Mouse (Mus musculus): Measurements from ENCODE around the gene A3galt2. TPM values are rescaled to one million over a fixed set of nuclear protein-coding genes. Genes with fewer than 3 reads are reported as not detected.

Gene A3galt2
- polyA plus RNA-seq, 1 experiment from 2014 or later: 0.14 TPM

GRCm38 (mm10) chr4:128722932-128723331 is 32.2 kb upstream of the A3galt2 start:
- H3K36me3 ChIP-seq (ENCODE audit: control insufficient read depth, insufficient read depth, low read length): no peaks in the 10 kb centered on the region
- WGBS: 80% methylated on average over 8 of the region's 8 CpGs

DNA sequence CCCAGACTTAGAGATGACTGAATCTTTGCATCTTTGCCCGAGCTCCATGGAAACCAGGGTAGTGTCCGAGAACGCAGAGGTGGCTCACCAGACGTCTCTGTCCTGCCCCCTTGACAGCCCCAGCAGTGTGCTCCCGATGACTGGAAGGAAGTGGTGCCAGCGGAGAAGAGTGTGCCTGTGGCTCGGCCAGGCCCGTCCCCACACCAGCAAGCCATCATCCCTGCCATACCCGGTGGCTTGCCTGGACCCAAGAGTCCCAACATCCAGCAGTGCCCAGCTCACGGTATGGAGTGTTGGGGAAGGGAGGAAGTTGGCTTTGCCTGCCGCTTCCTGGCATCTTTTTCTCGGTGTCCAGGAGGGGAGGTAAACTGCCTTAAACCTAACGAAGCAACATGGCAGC is 31.7 kb upstream of the A3galt2 start:
- ATAC-seq (replicated peaks; ENCODE audit: low FRiP score) (no peak), DNase-seq (ENCODE audit: low spot score) (no peak)
- Histone ChIP-seq H3K4me2 (no peak overlapping the region), H3K36me3 (ENCODE audit: control insufficient read depth, insufficient read depth, low read length) (no peaks in the 10 kb centered on the region), H3K27ac (ENCODE audit: low read depth, low read length) (no peak overlapping the region), H3K27me3 (replicated peaks; ENCODE audit: control insufficient read depth, insufficient read depth, low read length) (no peaks in the 10 kb centered on the region), H3K4me1 (replicated peaks; ENCODE audit: control insufficient read depth, insufficient read depth, low read length) (peaks cover 18% of the 10 kb centered on the region), H3K4me3 (ENCODE audit: low read depth, low read length) (no peak overlapping the region), H3K9ac (ENCODE audit: low read depth, low read length) (no peak overlapping the region), H3K9me3 (ENCODE audit: control insufficient read depth, low read length) (no peaks in the 10 kb centered on the region)
- WGBS: 82% methylated on average over 13 of the region's 13 CpGs

More at GRCm38 (mm10) chr4:128722932-128723331, 32.2 kb upstream of the A3galt2 start:
- H3K27ac ChIP-seq (ENCODE audit: low read depth, low read length): no peak overlapping the region
- no peak overlapping the region for H3K4me2 ChIP-seq
- H3K4me3 ChIP-seq (ENCODE audit: low read depth, low read length): no peak overlapping the region
- H3K4me1 ChIP-seq (replicated peaks; ENCODE audit: control insufficient read depth, insufficient read depth, low read length): peaks cover 18% of the 10 kb centered on the region
- H3K27me3 ChIP-seq (replicated peaks; ENCODE audit: control insufficient read depth, insufficient read depth, low read length): no peaks in the 10 kb centered on the region
- no peaks in the 10 kb centered on the region for H3K9me3 ChIP-seq (ENCODE audit: control insufficient read depth, low read length)
- ATAC-seq (replicated peaks; ENCODE audit: low FRiP score) (no peak), DNase-seq (ENCODE audit: low spot score) (no peak)
- no peak overlapping the region for H3K9ac ChIP-seq (ENCODE audit: low read depth, low read length)

- 61% methylated on average over 7 of the region's 7 CpGs for WGBS
Observed at GRCm38 (mm10) chr4:128724059-128724458, 31.1 kb upstream of the A3galt2 start.

DNA sequence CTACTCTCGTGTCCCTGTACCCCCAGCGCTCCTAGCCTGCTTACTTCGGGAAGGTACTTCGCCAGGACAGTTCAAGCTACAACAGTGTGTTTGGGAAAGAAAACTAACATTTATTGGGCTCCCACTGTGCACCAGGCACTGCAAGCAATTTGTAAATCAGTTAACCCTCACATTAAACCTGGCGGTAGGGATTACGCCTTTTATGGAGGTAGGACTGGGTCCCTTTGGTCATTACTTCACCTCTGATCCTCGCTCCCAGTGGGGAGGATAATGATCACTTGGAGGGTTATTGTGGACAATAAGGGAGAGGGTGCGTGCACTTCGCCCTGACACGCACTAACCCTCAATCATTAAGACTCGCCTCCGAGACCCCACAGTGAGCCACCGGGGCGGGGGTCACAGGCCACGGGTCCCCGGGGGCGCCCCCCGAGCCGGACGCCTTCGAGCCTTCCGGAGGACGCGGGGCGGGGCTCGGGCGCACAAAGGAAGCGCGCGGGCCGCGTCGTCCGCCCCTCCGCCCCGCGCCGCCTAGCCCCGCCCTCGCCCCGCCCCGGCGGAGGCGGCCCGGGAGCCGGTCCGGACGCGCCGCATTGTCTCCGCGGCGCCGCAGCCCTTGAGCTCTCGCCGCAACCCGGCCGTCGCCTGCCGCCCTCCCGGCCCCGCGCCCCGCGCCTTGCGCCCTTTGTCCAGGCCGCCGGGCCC is 28.0 kb upstream of the A3galt2 start:
- H3K4me3 ChIP-seq (ENCODE audit: low read depth, low read length): peak overlapping the region; percentile 98
- no peaks in the 10 kb centered on the region for H3K9me3 ChIP-seq (ENCODE audit: control insufficient read depth, low read length)
- 5% methylated on average over 62 of the region's 68 CpGs for WGBS
- H3K4me2 ChIP-seq: peak overlapping the region; percentile 93
- no peaks in the 10 kb centered on the region for H3K27me3 ChIP-seq (replicated peaks; ENCODE audit: control insufficient read depth, insufficient read depth, low read length)
- H3K4me1 ChIP-seq (replicated peaks; ENCODE audit: control insufficient read depth, insufficient read depth, low read length): peaks cover 31% of the 10 kb centered on the region
- H3K27ac ChIP-seq (ENCODE audit: low read depth, low read length): peak overlapping the region; percentile 96
- H3K36me3 ChIP-seq (ENCODE audit: control insufficient read depth, insufficient read depth, low read length): peaks cover 3% of the 10 kb centered on the region; the same call in 1 of the 2 replicates
- peak overlapping the region; percentile 97 for H3K9ac ChIP-seq (ENCODE audit: low read depth, low read length)
- DNase-seq (ENCODE audit: low spot score) (peak; percentile 77), ATAC-seq (replicated peaks; ENCODE audit: low FRiP score) (peak; percentile 92)

More at GRCm38 (mm10) chr4:128724059-128724458, 31.1 kb upstream of the A3galt2 start:
- H3K9me3 ChIP-seq (ENCODE audit: control insufficient read depth, low read length): no peaks in the 10 kb centered on the region
- DNase-seq (ENCODE audit: low spot score): no peak
- no peak overlapping the region for H3K4me3 ChIP-seq (ENCODE audit: low read depth, low read length)
- no peaks in the 10 kb centered on the region for H3K27me3 ChIP-seq (replicated peaks; ENCODE audit: control insufficient read depth, insufficient read depth, low read length)
- ATAC-seq (replicated peaks; ENCODE audit: low FRiP score): no peak
- peaks cover 24% of the 10 kb centered on the region for H3K4me1 ChIP-seq (replicated peaks; ENCODE audit: control insufficient read depth, insufficient read depth, low read length)
- no peaks in the 10 kb centered on the region for H3K36me3 ChIP-seq (ENCODE audit: control insufficient read depth, insufficient read depth, low read length)
- H3K27ac ChIP-seq (ENCODE audit: low read depth, low read length): no peak overlapping the region
- H3K4me2 ChIP-seq: no peak overlapping the region
- H3K9ac ChIP-seq (ENCODE audit: low read depth, low read length): no peak overlapping the region

DNA sequence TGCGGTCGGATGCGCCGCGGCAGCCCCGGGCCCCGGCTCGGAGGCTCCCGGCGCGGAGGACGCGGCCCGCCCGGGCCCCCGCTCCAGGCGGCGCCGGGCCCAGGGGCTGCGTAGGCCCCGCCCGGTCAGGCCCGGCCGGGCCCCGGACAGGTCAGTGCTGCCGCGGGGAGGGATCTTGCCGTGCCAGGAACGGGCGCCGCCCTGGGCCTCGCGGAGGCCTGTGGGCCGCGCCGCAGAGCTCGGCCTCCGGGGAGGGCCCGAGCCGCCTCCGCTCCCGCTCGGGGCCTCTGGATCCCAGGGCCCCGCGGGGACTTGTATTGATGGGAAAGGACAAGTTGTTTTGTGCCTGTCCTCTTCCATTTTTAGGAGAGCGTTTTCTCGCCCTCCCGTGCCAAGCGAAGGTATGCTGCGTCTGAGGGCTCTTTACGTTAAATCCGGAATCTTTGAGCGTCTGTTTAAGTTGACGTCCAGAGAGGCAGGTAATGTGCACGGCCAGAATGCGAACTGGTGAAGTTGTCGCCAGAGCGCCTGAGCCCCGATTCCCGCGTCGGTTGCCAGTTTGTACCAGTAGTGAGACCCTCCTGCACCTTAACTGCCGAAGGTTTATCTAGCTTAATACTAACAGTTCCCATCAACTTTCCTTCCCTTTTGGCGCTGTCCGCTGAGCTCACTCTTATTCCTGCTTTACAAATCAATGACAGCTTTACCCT is 27.3 kb upstream of the A3galt2 start:
- H3K36me3 ChIP-seq (ENCODE audit: control insufficient read depth, insufficient read depth, low read length): peaks cover 3% of the 10 kb centered on the region; the same call in 1 of the 2 replicates
- H3K4me1 ChIP-seq (replicated peaks; ENCODE audit: control insufficient read depth, insufficient read depth, low read length): peaks cover 31% of the 10 kb centered on the region
- H3K27ac ChIP-seq (ENCODE audit: low read depth, low read length): peak overlapping the region; percentile 96
- ATAC-seq (replicated peaks; ENCODE audit: low FRiP score) (peak; percentile 89), DNase-seq (ENCODE audit: low spot score) (peak; percentile 69)
- no peaks in the 10 kb centered on the region for H3K9me3 ChIP-seq (ENCODE audit: control insufficient read depth, low read length)
- H3K9ac ChIP-seq (ENCODE audit: low read depth, low read length): peak overlapping the region; percentile 97
- H3K4me3 ChIP-seq (ENCODE audit: low read depth, low read length): peak overlapping the region; percentile 98
- H3K4me2 ChIP-seq: peak overlapping the region; percentile 93
- WGBS: under 1% methylated on average over 63 of the region's 65 CpGs
- no peaks in the 10 kb centered on the region for H3K27me3 ChIP-seq (replicated peaks; ENCODE audit: control insufficient read depth, insufficient read depth, low read length)

- Histone ChIP-seq H3K27ac (ENCODE audit: low read depth, low read length) (peak overlapping the region; percentile 96; the same call in 1 of the 2 replicates), H3K9ac (ENCODE audit: low read depth, low read length) (peak overlapping the region; percentile 97), H3K36me3 (ENCODE audit: control insufficient read depth, insufficient read depth, low read length) (peaks cover 3% of the 10 kb centered on the region; the same call in 1 of the 2 replicates), H3K4me1 (replicated peaks; ENCODE audit: control insufficient read depth, insufficient read depth, low read length) (peaks cover 34% of the 10 kb centered on the region), H3K4me3 (ENCODE audit: low read depth, low read length) (peak overlapping the region; percentile 98), H3K27me3 (replicated peaks; ENCODE audit: control insufficient read depth, insufficient read depth, low read length) (no peaks in the 10 kb centered on the region), H3K9me3 (ENCODE audit: control insufficient read depth, low read length) (no peaks in the 10 kb centered on the region), H3K4me2 (peak overlapping the region; percentile 93)
- no peak for ATAC-seq (replicated peaks; ENCODE audit: low FRiP score)
- no peak for DNase-seq (ENCODE audit: low spot score)
- WGBS: 2% methylated on average over 5 of the region's 5 CpGs
Observed at GRCm38 (mm10) chr4:128728431-128728851, 26.7 kb upstream of the A3galt2 start.

DNA sequence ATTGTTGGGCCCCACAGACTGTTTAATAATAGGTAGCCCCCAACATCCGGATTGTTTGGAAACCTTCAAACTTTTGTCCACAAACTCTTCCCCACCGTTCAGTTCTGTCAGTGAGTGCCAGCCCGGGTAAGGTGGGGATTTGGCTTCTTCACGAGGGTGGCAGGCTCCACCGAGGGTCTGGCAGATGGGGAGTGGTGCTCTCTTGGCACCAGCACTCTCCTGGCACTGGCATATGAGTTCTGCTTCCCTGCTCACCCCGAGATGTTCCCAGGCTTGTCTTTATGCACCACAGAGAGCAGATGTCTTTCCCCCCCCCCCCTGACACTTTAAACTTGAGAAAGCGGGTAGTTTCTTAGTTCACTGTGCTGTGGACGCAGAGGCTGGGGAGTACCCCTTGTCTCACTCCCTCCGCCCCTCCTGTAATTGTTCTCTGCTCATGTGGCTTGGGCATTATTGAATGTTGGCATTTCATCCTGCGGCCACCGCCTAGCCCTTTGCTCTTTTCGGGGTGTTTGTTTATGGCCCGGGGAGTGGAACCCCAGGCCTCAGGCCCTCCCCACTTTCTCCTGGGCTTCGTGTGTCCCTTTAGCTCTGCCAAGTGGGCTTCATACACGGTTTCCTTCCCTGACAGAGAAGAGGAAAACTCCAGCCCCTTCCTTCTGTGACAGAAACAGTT is 26.0 kb upstream of the A3galt2 start:
- DNase-seq (ENCODE audit: low spot score): no peak
- peak overlapping the region; percentile 93 for H3K4me2 ChIP-seq
- H3K4me1 ChIP-seq (replicated peaks; ENCODE audit: control insufficient read depth, insufficient read depth, low read length): peaks cover 41% of the 10 kb centered on the region
- H3K9me3 ChIP-seq (ENCODE audit: control insufficient read depth, low read length): no peaks in the 10 kb centered on the region
- H3K27me3 ChIP-seq (replicated peaks; ENCODE audit: control insufficient read depth, insufficient read depth, low read length): no peaks in the 10 kb centered on the region
- H3K27ac ChIP-seq (ENCODE audit: low read depth, low read length): peak overlapping the region; percentile 54; the same call in 1 of the 2 replicates
- H3K36me3 ChIP-seq (ENCODE audit: control insufficient read depth, insufficient read depth, low read length): peaks cover 3% of the 10 kb centered on the region; the same call in 1 of the 2 replicates
- ATAC-seq (replicated peaks; ENCODE audit: low FRiP score): no peak
- H3K9ac ChIP-seq (ENCODE audit: low read depth, low read length): peak overlapping the region; percentile 97
- 34% methylated on average over 15 of the region's 15 CpGs for WGBS
- H3K4me3 ChIP-seq (ENCODE audit: low read depth, low read length): peak overlapping the region; percentile 98

- 30% methylated on average over 5 of the region's 5 CpGs for WGBS
- Histone ChIP-seq H3K27ac (ENCODE audit: low read depth, low read length) (no peak overlapping the region), H3K27me3 (replicated peaks; ENCODE audit: control insufficient read depth, insufficient read depth, low read length) (no peaks in the 10 kb centered on the region), H3K36me3 (ENCODE audit: control insufficient read depth, insufficient read depth, low read length) (peaks cover 3% of the 10 kb centered on the region; the same call in 1 of the 2 replicates), H3K9me3 (ENCODE audit: control insufficient read depth, low read length) (no peaks in the 10 kb centered on the region), H3K9ac (ENCODE audit: low read depth, low read length) (peak overlapping the region; percentile 97; the same call in 1 of the 2 replicates), H3K4me3 (ENCODE audit: low read depth, low read length) (peak overlapping the region; percentile 98), H3K4me2 (peak overlapping the region; percentile 93), H3K4me1 (replicated peaks; ENCODE audit: control insufficient read depth, insufficient read depth, low read length) (peaks cover 46% of the 10 kb centered on the region)
- ATAC-seq (replicated peaks; ENCODE audit: low FRiP score) (no peak), DNase-seq (ENCODE audit: low spot score) (no peak)
Observed at GRCm38 (mm10) chr4:128729709-128730037, 25.5 kb upstream of the A3galt2 start.

All from liver, embryonic 11.5 days (tissue).